Mouse (Mus musculus) thymus, postnatal 0 days (tissue): ENCODE data around the gene 3100002H09Rik. TPM values are rescaled to one million over a fixed set of nuclear protein-coding genes. Genes with fewer than 3 reads are reported as not detected.

Source experiments
- DNase-seq: peaks from one replicate; pipeline ENCODE4 v3.0.0-alpha.2; 2015; ENCODE audit warnings: low spot score
- polyA plus RNA-seq: library from polyadenylated mRNA; unstranded; fragments of >200 nt; fragmentation: Nextera tagmentation; extraction: Ambion mirVana; gene quantifications from 2 replicates; pipeline ENCODE4 v1.2.1, GENCODE M21; 2015

The 3100002H09Rik gene
- polyA plus RNA-seq, 1 experiment from 2014 or later = not detected

DNA sequence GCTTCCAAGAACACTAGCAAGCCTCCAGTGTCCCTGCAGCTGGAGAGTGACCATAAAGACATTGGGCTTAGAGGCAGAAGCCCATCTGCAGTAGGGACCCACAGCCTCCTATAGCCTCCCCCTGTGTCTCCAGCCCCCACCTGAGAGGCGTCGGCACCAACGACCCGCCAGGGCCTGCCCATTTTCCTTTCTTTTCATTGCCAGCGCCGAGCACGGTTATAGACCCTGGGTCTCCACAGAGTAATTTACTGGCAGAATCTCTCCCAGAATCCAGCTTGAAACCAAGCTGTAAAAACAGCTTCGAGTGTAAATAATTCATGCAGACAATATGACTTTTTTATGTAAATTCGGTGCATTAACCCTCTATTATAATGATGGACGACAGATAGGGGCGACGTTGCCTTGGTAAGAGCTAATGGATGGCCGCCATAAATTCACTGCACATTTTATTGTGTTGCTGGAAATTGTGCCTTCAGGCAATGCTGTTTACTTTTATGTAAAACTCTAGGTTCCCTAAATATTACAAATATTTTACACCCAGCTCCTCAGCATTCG is 4.9 kb upstream of the 3100002H09Rik start:
- no peak for DNase-seq

DNA sequence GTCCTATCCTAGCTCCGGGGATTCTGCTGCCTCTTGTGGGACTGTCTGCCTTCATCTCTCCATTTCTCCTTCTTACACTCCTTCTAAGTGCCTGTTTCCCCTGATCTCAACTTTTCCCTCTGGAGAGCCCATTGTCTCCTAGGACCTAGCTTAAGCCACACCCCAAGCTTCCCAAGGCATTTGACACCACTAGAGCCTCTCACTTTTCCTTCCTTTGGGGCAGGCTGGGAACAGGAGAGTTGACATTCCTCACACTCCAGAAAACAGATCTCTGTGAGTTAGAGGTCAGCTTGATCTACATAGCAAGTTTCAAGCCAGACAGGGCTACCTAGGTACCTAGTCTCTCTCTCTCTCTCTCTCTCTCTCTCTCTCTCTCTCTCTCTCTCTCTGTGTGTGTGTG is 3.6 kb upstream of the 3100002H09Rik start:
- DNase-seq = no peak

DNA sequence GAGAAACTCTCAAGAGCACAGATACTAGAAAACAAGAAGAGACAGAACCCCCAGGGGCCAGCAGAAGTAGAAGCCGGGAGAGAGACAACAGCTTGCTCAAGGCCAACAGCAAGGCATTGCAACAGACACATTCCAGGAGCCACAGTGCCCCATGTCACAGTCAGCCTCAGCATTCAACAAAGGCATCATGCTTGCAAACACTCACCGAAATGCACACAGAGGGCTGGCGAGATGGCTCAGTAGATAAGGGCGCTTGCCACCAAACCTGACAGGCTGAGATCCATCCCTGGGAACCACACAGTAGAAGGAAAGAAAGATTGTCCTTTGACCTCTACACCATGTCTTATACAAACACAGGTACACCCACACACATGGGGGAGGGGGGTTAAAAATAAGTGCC is 1.2 kb upstream of the 3100002H09Rik start:
- DNase-seq = no peak

DNA sequence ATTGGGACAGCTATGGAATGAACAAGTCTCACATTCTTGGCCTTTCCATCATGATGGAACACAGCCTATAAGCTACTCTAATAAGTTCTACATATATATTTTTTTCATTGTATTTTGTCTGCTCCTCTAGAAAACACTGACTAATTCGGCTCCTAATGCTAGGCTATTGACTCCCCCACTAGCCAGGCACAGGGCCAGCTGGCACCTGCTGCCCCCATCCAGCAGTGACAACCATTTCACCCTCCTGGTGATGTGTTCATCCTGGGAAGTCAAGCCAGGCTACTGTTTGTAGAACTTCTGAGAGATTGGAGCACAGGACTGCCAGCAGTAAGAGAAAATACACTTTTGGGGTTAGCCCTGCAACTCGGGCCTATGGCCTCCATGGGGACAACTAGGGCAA is 537 bp downstream of the 3100002H09Rik start:
- DNase-seq = no peak

DNA sequence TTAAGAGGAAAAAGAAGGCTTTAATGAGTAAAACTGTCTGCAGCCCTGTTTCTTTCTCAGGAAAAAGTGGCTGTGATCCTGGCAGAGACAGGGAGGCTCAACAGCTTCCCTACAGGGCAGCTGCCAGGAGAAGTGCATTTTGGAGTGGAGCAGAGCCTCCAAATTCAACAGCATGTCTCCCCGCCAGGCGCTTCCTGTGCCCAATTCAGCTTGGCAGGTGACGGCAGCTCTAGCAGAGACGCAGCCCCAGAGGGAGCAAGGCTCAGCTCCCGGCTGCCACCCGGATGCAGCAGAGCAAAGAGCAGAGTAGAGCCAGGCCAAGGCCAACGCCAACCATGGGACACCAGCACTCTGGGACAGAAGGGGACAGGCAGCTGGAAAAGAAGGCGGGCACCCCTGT is 3.4 kb downstream of the 3100002H09Rik start:
- no peak for DNase-seq

DNA sequence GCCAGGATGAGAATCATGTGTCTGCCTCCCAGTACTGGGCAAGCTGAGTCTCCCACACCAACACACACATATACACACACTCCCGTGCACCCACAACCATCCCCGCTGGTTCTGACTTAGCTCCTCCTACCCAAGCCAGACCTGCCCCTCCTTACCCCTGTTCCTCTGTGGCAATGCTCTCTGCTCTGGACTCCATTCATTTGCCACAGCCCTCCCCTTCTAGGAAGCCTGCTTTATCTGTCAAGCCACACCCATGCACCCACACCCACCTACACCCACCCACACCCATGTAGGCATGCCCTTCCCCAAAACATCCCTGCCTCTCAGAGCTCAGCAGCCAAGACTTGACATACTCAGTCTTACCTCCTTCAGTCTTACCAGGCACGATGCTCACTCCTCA is 4.4 kb downstream of the 3100002H09Rik start:
- no peak for DNase-seq

DNA sequence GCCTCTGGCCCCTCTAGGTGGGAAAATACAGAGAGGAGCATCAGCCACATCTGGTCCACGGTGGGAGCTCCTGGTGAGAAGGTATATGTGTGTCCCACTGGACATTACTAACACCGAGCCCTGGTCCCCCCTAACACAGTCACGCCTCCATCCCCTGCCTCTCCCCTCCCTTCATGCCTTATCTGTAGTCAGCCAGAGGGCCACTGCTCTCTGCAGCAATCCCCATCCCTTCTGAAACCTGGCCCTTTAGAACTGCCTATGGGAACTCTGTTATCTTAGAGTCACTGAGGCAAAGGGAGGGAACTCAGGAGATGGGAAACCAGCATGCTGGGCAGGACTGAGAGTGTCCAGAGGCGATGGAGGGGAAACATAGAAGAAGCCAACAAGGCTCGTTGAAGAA is 5.3 kb downstream of the 3100002H09Rik start:
- DNase-seq = no peak

DNA sequence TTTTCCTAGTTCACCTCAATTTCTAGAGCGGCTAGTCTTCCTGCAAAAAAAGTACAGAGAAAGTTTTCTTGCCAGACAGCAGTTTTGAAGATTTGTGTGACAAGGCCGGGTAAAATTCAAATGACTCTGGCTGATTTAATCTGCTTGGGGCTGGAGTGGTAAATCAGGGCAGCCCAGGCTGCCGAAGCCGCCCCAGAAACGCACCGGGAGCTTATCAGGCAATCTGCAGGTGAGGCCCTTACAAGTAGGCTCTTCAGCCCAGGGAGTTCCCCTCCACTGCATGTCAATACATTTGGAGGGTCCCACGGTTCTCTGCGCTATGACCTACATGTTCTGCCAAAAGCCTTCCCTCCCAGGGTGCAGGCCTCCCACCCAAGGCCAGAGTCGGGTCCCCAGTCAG is 6.9 kb downstream of the 3100002H09Rik start:
- no peak for DNase-seq

DNA sequence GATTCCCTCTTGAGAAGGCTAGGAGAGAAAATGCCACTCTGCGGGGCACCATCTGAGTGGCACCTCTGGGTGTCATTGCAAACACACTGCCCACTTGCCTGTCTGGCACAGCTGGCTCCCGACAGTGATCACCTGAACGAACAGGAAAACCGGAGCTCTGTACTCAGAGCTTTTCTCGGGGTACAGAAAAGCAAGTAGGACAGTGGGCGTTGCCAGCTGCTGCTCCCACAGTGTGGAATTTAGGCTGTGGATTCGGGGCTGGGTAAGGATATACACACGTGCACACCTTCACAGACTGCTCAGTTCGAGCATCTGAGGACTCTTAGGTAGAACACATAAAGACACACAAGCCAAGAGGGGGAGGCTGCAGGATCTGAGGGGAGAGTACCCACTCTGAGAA is 14.7 kb downstream of the 3100002H09Rik start:
- no peak for DNase-seq

DNA sequence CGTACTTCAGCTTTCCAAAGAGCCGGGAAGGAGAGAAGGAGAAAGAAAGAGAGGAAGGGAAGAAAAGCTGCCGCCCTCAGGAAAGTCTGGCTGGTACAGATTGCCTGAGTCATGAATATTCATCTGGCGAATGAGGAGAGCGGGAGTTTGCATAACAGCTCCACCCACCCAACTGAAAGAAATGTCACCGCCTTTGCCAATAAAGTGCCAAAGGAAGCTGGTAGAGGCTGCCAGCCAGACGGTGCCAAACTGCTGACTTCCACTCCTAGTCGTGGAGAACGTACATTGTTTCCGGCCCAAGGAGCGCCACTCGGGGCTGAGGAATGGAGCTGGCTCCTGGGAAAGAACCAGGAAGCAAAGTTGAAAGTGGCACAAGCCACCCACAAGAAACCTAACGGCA is 15.7 kb downstream of the 3100002H09Rik start:
- DNase-seq = no peak

DNA sequence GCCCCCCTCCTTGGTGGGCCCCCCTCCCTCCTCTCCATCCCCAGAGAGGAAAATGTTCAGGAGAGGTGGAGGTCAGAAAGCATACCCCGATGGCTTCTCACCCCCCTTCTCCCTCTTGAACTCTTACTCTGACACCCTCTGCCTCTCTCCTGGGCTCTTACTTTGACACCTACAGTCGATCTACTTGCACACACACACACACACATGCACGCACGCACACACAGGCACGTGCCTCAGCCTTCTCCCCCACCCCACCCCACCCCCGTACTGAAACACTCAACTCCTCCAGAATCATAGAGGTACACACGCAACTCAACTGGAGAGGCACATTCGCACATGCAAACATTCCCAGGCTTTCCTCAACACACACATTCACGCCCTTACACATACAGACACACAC is 16.9 kb downstream of the 3100002H09Rik start:
- no peak for DNase-seq

DNA sequence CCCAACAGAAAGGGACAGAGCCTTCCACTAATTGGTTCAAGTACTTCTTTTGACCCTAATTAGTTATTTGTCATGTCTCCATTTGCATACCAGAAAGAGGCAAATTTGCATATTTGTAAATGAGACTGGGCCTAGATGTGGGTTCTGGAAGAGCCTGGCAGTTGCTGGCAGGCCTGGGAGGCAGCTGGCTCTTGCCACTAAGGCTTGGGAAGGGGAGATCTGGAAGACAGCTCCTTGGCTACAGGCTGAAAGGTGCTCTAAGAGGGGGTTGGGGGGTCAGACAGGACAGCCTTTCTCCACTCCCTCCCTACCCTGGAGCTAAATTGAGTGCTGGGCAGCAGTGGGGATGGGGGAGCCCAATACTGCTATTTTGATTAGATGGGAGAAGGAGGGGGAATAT is 17.4 kb downstream of the 3100002H09Rik start:
- DNase-seq = no peak

DNA sequence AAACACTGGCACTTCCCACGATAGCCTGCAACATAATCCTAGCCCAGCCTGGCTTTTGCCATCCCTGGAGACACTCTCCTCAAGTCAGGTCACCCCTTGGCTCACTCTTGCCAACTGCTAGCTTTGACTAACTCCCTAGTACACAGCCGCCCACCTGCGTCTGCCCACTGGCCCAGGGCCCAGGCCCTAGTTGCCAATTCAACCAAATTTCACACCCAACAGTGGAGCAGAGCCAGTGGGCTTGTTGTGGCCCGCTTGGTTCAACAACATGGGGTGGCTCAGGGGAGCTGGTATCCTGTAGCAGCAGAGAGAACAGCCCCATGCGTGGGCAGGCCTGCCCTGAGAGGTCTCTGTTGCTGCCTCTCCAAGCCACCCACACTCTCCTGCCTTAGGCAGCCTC is 18.4 kb downstream of the 3100002H09Rik start:
- no peak for DNase-seq

DNA sequence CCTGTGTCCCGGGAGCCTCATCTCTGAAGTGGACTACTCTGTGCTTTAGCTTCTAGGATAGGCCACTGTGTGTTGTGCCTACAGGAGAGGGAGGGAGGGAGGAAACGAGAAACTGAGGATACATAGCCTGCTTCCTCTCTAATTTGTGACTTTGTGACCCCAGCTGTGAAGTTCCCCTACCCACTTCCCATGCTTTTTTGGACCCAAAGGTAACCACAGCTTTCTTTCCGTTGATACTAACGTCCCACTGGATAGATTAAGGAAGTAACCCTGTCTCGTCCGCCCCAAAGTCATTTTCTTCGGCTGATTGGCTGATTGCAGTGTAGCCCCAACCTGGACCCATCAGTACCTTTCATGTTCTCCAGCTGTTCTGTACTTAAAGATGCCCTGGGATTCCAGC is 29.9 kb downstream of the 3100002H09Rik start:
- no peak for DNase-seq

DNA sequence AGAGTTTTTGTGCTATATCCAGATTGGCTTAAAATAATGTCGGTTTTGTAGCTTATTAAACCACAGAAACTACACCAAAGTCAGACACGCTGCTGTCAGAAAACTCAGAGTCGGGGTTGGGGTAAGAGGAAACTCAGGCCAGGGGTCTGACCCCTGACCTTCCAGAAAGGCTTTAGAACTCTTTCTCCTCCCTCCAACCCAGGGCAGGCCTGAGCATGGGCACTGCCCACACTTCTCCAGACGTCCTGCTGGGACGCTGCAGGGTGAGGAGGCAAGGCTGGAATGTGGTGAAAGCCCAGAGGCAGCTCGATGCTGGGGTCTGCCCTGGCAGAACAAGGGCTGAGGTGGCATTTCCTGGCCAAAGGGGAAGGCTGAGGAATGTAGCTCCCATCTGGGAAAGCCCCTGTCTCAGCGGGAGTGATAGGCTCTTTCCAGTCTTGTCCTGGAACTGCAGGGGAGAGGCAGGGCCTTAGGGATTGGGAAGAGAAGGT is 34.6 kb downstream of the 3100002H09Rik start:
- DNase-seq = no peak

DNA sequence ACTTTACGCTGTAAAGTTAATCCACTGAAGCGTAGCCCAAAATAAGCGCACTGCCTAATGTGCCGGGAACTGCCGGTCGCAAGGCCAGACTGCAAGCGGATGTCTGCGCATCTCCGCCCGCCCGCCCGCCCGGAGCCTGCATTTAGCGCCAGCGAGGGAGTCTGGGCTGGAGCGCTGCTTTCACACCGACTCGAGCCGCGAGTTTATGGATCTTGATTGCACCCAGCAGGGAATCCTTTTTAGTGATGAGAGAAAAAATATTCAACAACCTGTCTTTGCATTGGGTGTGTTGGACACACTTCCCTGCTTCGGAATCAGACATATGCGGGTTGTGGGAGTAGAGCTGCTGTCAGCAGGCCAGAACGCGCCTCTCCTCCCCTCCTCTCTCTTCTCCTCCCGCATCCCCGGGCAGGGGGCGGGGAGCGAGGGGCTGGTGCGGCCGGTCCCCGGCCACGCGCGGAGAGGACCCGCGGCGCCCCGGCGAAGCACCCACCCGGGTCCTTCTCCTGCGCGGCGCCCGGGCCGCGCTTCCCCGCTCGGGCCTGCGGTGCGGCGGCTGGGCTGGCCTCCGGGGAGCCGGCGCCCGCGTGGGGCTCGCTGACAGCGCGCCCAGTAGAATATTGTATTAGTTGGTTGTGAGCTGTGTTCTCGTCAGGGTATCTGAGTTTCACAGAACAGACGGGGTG is 35.2 kb downstream of the 3100002H09Rik start:
- DNase-seq = no peak

DNA sequence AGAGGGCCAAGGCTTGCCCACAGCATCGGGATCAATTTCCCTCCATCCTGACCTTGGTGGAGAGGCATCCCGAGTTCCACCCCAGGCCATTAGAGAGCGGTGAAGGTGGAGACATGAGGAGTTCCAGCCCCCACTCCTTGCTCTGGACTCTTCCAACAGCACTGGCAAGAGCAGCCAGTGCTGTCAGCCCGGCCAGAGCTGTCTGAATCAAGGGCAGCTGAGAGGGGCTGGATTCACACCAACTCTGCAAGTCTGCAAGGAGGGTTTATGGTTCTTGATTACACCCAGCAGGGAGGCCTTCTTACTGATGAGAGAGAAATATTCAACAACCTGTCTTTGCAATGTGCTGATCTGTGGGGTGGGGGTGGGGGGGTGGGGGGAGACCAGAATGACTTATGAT is 37.0 kb downstream of the 3100002H09Rik start:
- DNase-seq = no peak

DNA sequence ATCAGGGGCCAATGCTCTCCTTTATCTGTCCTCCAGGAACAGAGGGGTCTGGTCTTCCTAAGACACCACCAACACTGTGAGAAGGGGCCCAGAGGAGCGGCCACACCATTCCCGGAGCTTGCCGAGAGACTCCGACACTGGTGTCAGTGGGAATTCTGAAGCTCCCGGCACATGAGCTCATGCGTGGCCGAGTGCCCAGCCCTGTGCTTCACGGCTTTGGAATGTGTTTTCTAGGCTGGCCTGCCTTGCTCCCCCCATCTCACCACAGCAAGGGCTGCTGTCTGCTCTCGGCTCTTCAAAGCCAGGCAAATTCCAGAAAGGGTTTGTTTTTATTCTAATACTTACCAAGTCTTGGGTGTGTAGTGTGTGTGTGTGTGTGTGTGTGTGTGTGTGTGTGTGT is 39.6 kb downstream of the 3100002H09Rik start:
- no peak for DNase-seq

DNA sequence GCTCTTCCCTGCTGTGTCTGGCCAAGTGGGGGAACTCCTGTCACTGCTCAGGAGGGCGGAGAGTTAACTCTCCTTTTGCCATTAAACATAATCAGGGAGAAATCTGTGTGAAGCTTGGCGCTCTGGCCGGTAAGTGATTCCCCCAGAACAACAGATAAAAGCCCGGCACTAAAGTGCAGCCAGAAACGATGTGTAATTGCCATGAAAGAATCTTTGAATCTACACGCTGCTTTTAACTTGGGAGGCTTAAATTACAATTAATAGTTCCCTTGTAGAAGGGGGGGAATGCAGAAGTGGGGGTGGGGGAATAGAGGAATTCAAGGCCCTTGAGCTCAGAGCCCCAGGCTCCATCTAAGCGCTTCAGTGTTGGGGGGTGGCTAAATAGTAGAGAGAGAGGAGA is 40.9 kb downstream of the 3100002H09Rik start:
- DNase-seq = no peak

DNA sequence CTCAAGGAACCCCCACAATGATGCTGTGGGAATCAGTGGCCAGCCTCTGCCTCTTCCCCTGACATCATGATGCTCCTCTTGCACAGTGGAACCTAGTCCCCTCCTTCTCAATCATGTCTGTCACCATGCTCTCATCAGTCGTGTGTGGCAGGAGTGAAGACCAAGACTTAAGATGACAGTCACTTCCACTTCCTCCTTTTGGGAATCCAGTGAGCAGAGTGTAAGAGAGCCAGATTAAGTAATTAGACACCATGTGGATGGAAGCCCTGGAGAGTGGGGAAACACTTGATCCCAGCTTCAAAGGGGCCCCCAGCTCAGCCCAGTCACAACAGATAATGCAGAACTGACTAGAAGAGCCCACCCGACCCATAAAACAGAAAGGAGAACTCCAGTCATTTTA is 47.2 kb downstream of the 3100002H09Rik start:
- DNase-seq = no peak

DNA sequence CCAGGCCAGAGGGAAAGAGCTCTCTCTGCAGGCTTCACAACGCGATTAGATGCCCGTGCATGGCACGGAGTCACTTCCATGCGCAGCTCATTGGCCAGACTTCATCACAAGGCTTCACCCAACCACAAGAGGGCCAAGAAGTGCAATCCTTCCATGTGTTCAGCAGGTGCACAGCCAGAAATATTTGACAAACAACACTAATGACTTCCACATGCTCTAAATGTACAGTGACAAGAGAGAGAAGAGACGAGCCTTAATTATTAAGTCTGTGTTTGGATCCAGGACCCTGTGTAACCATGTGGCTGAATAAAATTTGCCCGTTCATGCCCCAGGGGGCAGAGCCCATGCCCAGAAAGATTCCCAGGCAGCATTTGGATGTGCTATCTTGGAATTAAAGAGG is 47.9 kb downstream of the 3100002H09Rik start:
- no peak for DNase-seq
